Mouse (Mus musculus) C2C12 (cell line): ENCODE data around the gene Plekha8. TPM values are rescaled to one million over a fixed set of nuclear protein-coding genes. Genes with fewer than 3 reads are reported as not detected.

ENCODE experiments used
- H3K27me3 ChIP-seq: one replicate; pipeline ENCODE4 v1.6.1; 2011; ENCODE audit not compliant: control insufficient read depth, insufficient read depth, insufficient read length
- H3K36me3 ChIP-seq: one replicate; pipeline ENCODE4 v1.6.1; 2011; ENCODE audit not compliant: control insufficient read depth, insufficient read depth
- H3K4me3 ChIP-seq: one replicate; pipeline ENCODE4 v1.5.1; 2011; ENCODE audit warnings: mild to moderate bottlenecking, control low read depth; ENCODE audit not compliant: poor library complexity, insufficient read depth, severe bottlenecking
- H3K79me2 ChIP-seq: one replicate; pipeline ENCODE4 v1.6.1; 2011; ENCODE audit not compliant: control insufficient read depth, insufficient read depth
- H3K79me3 ChIP-seq: one replicate; pipeline ENCODE4 v1.6.1; 2011; ENCODE audit warnings: low read depth, control low read depth
- H3ac ChIP-seq: one replicate; pipeline ENCODE3; 2011; ENCODE audit warnings: low read depth; ENCODE audit not compliant: control insufficient read depth, insufficient read length
- CEBPB ChIP-seq: IDR thresholded peaks from one replicate; pipeline ENCODE4 v1.6.1; 2011; ENCODE audit warnings: low read depth, mild to moderate bottlenecking, control low read depth, moderate library complexity
- CTCF ChIP-seq: IDR thresholded peaks from one replicate; pipeline ENCODE4 v1.5.1; 2011; ENCODE audit not compliant: control insufficient read depth, insufficient read depth, insufficient read length
- FOSL1 ChIP-seq: IDR thresholded peaks from one replicate; pipeline ENCODE4 v1.8.0; 2011; ENCODE audit warnings: mild to moderate bottlenecking, low read length; ENCODE audit not compliant: poor library complexity, insufficient read depth, severe bottlenecking
- MAX ChIP-seq: IDR thresholded peaks from one replicate; pipeline ENCODE4 v1.6.1; 2011; ENCODE audit warnings: mild to moderate bottlenecking, control low read depth
- MYOD1 ChIP-seq: IDR thresholded peaks from one replicate; pipeline ENCODE4 v1.6.1; 2011; ENCODE audit warnings: low read depth; ENCODE audit not compliant: control insufficient read depth, insufficient read length
- MYOG ChIP-seq: IDR thresholded peaks from one replicate; pipeline ENCODE4 v1.6.1; 2011; ENCODE audit not compliant: control insufficient read depth, insufficient read length; ENCODE audit errors: extremely low read depth
- USF1 ChIP-seq: IDR thresholded peaks from one replicate; pipeline ENCODE4 v1.6.1; 2011; ENCODE audit warnings: low read depth, mild to moderate bottlenecking, control low read depth, moderate library complexity
- polyA plus RNA-seq: library from polyadenylated mRNA; unstranded; fragments of >200 nt; fragmentation: generic; extraction: Trizol; gene quantifications from one replicate; pipeline ENCODE4 v1.2.1, GENCODE M21; 2012; ENCODE audit warnings: missing spikeins

Gene Plekha8
- polyA plus RNA-seq, 1 experiment: 3.9 TPM

DNA sequence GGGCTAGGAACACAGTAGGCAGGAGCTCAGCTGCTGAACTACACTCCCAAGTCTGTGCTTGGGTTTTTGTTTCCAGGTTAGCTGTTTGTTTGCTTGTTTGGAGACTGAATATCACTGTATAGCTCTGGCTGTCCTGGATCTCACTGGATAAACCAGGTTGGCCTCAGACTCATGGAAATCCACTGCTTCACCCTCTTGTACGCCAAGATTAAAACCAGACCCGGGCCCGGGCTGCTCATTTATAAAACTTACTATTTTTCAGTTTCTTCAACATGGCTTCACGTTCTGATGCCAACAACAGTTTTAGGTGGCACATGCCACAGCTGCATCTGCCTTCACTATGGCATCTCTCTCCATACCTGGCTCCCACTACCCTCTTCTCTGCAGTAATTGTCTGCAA, 31.4 kb upstream of the Plekha8 start:
- no peaks in the 10 kb centered on the region for H3K27me3 ChIP-seq
- H3ac ChIP-seq: no peak overlapping the region
- H3K79me3 ChIP-seq: peaks cover 2% of the 10 kb centered on the region
- peaks cover 7% of the 10 kb centered on the region for H3K79me2 ChIP-seq
- no peak for TF ChIP-seq CTCF
- no peak for TF ChIP-seq USF1
- no peak for TF ChIP-seq FOSL1
- no peak for TF ChIP-seq MYOD1
- TF ChIP-seq MAX: no peak
- no peak for TF ChIP-seq MYOG
- TF ChIP-seq CEBPB: no peak
- no peaks in the 10 kb centered on the region for H3K36me3 ChIP-seq
- H3K4me3 ChIP-seq: no peak overlapping the region

DNA sequence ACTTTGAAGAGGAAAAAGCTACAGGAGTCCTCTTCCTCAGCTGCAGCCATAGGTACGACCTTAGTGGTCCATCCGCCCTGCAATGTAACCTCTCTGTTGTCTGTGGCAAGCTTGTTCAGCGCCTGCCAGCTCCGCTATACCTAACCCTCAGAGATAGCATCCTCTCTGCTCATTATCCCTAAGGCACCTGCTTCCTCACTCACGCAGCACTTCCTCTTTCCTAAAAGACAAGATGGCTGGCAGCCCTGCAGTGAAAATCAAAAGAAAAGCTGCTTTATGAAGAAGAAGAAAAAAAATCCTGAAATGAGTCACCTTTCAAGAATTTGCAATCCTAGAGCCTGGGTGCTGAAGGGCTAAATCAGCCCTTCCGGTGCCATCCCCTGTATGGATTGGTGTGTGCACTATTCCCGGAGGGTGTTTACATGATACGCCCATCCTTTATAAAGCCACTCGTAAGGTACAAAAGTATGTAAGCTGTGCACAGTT, 30.4 kb upstream of the Plekha8 start:
- peak; percentile 22 for TF ChIP-seq FOSL1
- TF ChIP-seq CEBPB: no peak
- Histone ChIP-seq H3K4me3 (no peak overlapping the region), H3K79me2 (peaks cover 7% of the 10 kb centered on the region), H3K27me3 (no peaks in the 10 kb centered on the region), H3ac (no peak overlapping the region), H3K36me3 (no peaks in the 10 kb centered on the region), H3K79me3 (peaks cover 2% of the 10 kb centered on the region)

- Histone ChIP-seq H3K79me2 (peaks cover 7% of the 10 kb centered on the region), H3K27me3 (no peaks in the 10 kb centered on the region), H3K79me3 (peaks cover 2% of the 10 kb centered on the region), H3ac (no peak overlapping the region), H3K4me3 (no peak overlapping the region), H3K36me3 (no peaks in the 10 kb centered on the region)
- TF ChIP-seq MAX (no peak), MYOG (no peak), CEBPB (no peak), MYOD1 (no peak), USF1 (no peak), CTCF (no peak), FOSL1 (no peak)
Measured at GRCm38 (mm10) chr6:54565012-54565411, 29.9 kb upstream of the Plekha8 start.

GRCm38 (mm10) chr6:54565665-54566545, 29.0 kb upstream of the Plekha8 start, which contains the start of gene Scrn1:
Gene Scrn1, minus strand, starts transcription at chr6:54566489.
- Histone ChIP-seq H3K36me3 (no peaks in the 10 kb centered on the region), H3ac (peak within 1 kb of the TSS; percentile 77), H3K27me3 (no peaks in the 10 kb centered on the region), H3K79me3 (peaks cover 2% of the 10 kb centered on the region), H3K4me3 (peak within 1 kb of the TSS; percentile 43), H3K79me2 (peaks cover 7% of the 10 kb centered on the region)
- TF ChIP-seq MYOG: no peak
- peak; percentile 29 for TF ChIP-seq MYOD1

- Histone ChIP-seq H3K27me3 (no peaks in the 10 kb centered on the region), H3K36me3 (no peaks in the 10 kb centered on the region), H3K4me3 (peak overlapping the region; percentile 43), H3ac (no peak overlapping the region), H3K79me3 (peaks cover 2% of the 10 kb centered on the region), H3K79me2 (peaks cover 7% of the 10 kb centered on the region)
- TF ChIP-seq CEBPB (no peak), USF1 (no peak), MYOG (no peak), MAX (no peak), MYOD1 (no peak), CTCF (no peak), FOSL1 (no peak)
Measured at GRCm38 (mm10) chr6:54566546-54566919, 28.4 kb upstream of the Plekha8 start.

- Histone ChIP-seq H3K79me3 (no peaks in the 10 kb centered on the region), H3K79me2 (no peaks in the 10 kb centered on the region), H3K27me3 (no peaks in the 10 kb centered on the region), H3K36me3 (no peaks in the 10 kb centered on the region), H3K4me3 (no peak overlapping the region), H3ac (no peak overlapping the region)
- no peak for TF ChIP-seq USF1
- TF ChIP-seq MAX: no peak
- no peak for TF ChIP-seq MYOG
- no peak for TF ChIP-seq MYOD1
- no peak for TF ChIP-seq FOSL1
- TF ChIP-seq CEBPB: no peak
- TF ChIP-seq CTCF: no peak
Measured at GRCm38 (mm10) chr6:54569776-54570175, 25.1 kb upstream of the Plekha8 start.
